Mouse (Mus musculus): ENCODE measurements around the gene Mphosph9. TPM values are rescaled to one million over a fixed set of nuclear protein-coding genes. Genes with fewer than 3 reads are reported as not detected.

Gene Mphosph9
- total and polyA plus RNA-seq, 3 experiments = 5.6 to 9.8 (median 8.0) TPM

DNA sequence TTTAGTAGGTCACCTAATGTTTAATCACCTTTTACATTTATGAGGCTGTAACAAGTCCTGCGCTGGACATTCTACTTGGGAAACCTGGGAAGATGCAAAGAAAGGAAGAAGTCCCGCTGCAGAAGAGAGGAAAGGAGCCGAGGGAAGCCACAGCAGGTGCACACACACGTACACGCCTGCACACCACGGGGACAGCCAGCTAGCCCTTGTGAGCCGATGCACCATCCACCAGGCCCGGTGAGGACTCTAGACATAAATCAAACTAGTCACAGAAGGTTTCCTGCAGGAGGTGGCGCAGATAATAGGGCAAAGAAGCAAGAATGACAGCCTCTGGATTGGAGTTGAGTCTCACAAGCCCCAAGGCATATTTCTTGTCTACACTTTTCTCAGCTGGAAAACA lies 97.3 kb downstream of the Mphosph9 start:
- no peak overlapping the region for H3K4me2 ChIP-seq (ENCODE audit: insufficient read depth, low read depth, poor library complexity, severe bottlenecking)
- H3K9ac ChIP-seq (ENCODE audit: insufficient read depth, low read depth) = no peak overlapping the region
- H3K27ac ChIP-seq (ENCODE audit: insufficient read depth, low read depth) = no peak overlapping the region
- dilution Hi-C loops (cut with MboI; ENCODE audit: extremely low pct_ligation_motif_present, extremely low pct_unique_long_range_greater_than_20kb, low sequenced_read_pairs) = no loop called here
- H3K4me1 ChIP-seq (ENCODE audit: control insufficient read depth in 1 of 2, insufficient read depth in 2 of 2) = peaks cover 2 to 20% of the 10 kb centered on the region in 2 experiments; a peak in 2 of 4 replicates
- in situ Hi-C loops (cut with MboI; ENCODE audit: low pct_ligation_motif_present, low pct_unique_long_range_greater_than_20kb, low sequenced_read_pairs) = no loop called here
- H3K4me3 ChIP-seq (replicated peaks in 1 of 3; ENCODE audit: low read depth in 2 of 3, low read length in 2 of 3, poor library complexity in 1 of 3) = no peak overlapping the region
- H3K79me2 ChIP-seq (replicated peaks; ENCODE audit: control insufficient read depth, extremely low read depth, insufficient read depth, poor library complexity, severe bottlenecking) = no peaks in the 10 kb centered on the region
- H3K9me3 ChIP-seq (replicated peaks; ENCODE audit: low read length) = no peaks in the 10 kb centered on the region
- peaks cover 0 to 5% of the 10 kb centered on the region in 2 experiments for H3K36me3 ChIP-seq (replicated peaks in 1 of 2; ENCODE audit: control insufficient read depth in 1 of 2, insufficient read depth in 1 of 2, low read length in 1 of 2)
- no peak for TF ChIP-seq ZC3H11A (IDR thresholded peaks at IDR 0.05; ENCODE audit: low read depth, low read length)
- TF ChIP-seq USF1 (IDR thresholded peaks at IDR 0.05; ENCODE audit: low read depth, low read length) = no peak
- no peak for TF ChIP-seq JUN (IDR thresholded peaks at IDR 0.05; ENCODE audit: insufficient read depth, low read depth, low read length)
- TF ChIP-seq ZNF384 (IDR thresholded peaks at IDR 0.05; ENCODE audit: low read depth, low read length) = no peak
- no peak for TF ChIP-seq HCFC1 (IDR thresholded peaks at IDR 0.05; ENCODE audit: low read depth, low read length)
- no peak for TF ChIP-seq POLR2AphosphoS2 (IDR thresholded peaks at IDR 0.05; ENCODE audit: low read depth, low read length)
- TF ChIP-seq EP300 (IDR thresholded peaks at IDR 0.05; ENCODE audit: low read length) = no peak
- TF ChIP-seq MXI1 (IDR thresholded peaks at IDR 0.05; ENCODE audit: low read depth, low read length) = no peak
- no peak for TF ChIP-seq TBP (conservative IDR thresholded peaks at IDR 0.05; ENCODE audit: low read depth, low read length)
- TF ChIP-seq MAZ (IDR thresholded peaks at IDR 0.05; ENCODE audit: low read depth, low read length) = no peak
- no peak for DNase-seq (ENCODE audit: extremely low read depth)
- no peaks in the 10 kb centered on the region for H3K27me3 ChIP-seq (replicated peaks)

DNA sequence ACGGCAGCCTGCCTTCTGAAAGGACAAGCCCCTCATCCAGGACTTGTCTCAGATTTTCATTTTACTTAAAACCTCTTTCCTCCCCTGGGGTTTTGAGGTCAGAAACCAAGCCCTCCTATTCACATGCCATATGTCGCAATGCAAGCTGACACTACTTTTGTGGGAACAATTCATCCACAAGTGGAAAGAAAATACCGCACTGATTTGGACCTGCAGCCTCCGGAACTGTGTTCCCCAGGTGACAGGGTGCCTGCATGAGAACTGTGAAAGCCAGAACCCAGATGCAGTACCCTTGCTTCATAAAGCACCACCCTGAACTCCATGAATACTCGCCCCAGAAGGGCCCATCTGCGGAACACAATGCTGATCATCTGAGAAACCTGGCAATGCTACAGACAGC lies 100.6 kb downstream of the Mphosph9 start:
- DNase-seq (ENCODE audit: extremely low read depth) = no peak
- H3K9ac ChIP-seq (ENCODE audit: insufficient read depth, low read depth) = no peak overlapping the region
- H3K36me3 ChIP-seq (replicated peaks in 1 of 2; ENCODE audit: control insufficient read depth in 1 of 2, insufficient read depth in 1 of 2, low read length in 1 of 2) = peaks cover 0 to 13% of the 10 kb centered on the region in 2 experiments
- H3K27ac ChIP-seq (ENCODE audit: insufficient read depth, low read depth) = no peak overlapping the region
- peaks cover 0 to 11% of the 10 kb centered on the region in 2 experiments; a peak in 1 of 4 replicates for H3K4me1 ChIP-seq (ENCODE audit: control insufficient read depth in 1 of 2, insufficient read depth in 2 of 2)
- TF ChIP-seq PAX5 (IDR thresholded peaks at IDR 0.05; ENCODE audit: low read length) = no peak
- TF ChIP-seq POLR2AphosphoS2 (IDR thresholded peaks at IDR 0.05; ENCODE audit: low read depth, low read length) = no peak
- TF ChIP-seq USF2 (conservative IDR thresholded peaks at IDR 0.05; ENCODE audit: low read depth, low read length) = no peak
- TF ChIP-seq MYC (IDR thresholded peaks at IDR 0.05; ENCODE audit: low read depth, low read length) = no peak
- TF ChIP-seq IRF4 (IDR thresholded peaks at IDR 0.05; ENCODE audit: low read depth, low read length) = no peak
- no peaks in the 10 kb centered on the region for H3K9me3 ChIP-seq (replicated peaks; ENCODE audit: low read length)
- H3K27me3 ChIP-seq (replicated peaks) = no peaks in the 10 kb centered on the region
- H3K4me3 ChIP-seq (replicated peaks in 1 of 3; ENCODE audit: low read depth in 2 of 3, low read length in 2 of 3, poor library complexity in 1 of 3) = no peak overlapping the region
- dilution Hi-C loops (cut with MboI; ENCODE audit: extremely low pct_ligation_motif_present, extremely low pct_unique_long_range_greater_than_20kb, low sequenced_read_pairs) (no loop called here), in situ Hi-C loops (cut with MboI; ENCODE audit: low pct_ligation_motif_present, low pct_unique_long_range_greater_than_20kb, low sequenced_read_pairs) (no loop called here)
- no peak overlapping the region for H3K4me2 ChIP-seq (ENCODE audit: insufficient read depth, low read depth, poor library complexity, severe bottlenecking)
- no peaks in the 10 kb centered on the region for H3K79me2 ChIP-seq (replicated peaks; ENCODE audit: control insufficient read depth, extremely low read depth, insufficient read depth, poor library complexity, severe bottlenecking)

DNA sequence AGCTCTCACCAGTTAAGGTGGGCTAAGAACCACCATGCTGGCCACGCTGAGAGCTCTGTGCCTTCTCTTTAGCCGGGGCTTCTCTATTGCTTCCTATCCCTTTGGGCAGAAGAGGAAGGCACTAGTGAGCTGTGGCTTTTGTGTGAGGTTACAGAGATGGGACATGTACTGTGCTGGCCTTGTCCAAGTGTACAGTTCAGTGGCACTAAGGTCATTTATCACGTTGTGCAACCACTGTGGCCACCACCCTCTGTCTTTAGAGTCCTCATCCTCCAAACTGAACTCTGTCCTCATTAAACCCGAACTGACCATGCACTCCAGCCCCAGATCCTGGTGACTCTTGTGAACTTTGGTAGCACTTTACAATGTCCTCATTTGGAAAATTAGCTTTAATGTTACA lies 101.3 kb downstream of the Mphosph9 start:
- no peak overlapping the region for H3K27ac ChIP-seq (ENCODE audit: insufficient read depth, low read depth)

More for the DNA sequence above, 101.3 kb downstream of the Mphosph9 start:
- DNase-seq (ENCODE audit: extremely low read depth) = no peak
- TF ChIP-seq JUND (conservative IDR thresholded peaks at IDR 0.05; ENCODE audit: low read depth, low read length) (no peak), EP300 (IDR thresholded peaks at IDR 0.05; ENCODE audit: low read length) (no peak), ZKSCAN1 (IDR thresholded peaks at IDR 0.05; ENCODE audit: borderline replicate concordance, low read depth, low read length) (no peak), TCF12 (IDR thresholded peaks at IDR 0.05; ENCODE audit: low read depth, low read length) (no peak), KAT2A (IDR thresholded peaks at IDR 0.05; ENCODE audit: insufficient replicate concordance, low read length) (no peak), CHD1 (IDR thresholded peaks at IDR 0.05; ENCODE audit: low read depth, low read length) (no peak), UBTF (IDR thresholded peaks at IDR 0.05; ENCODE audit: low read depth, low read length) (no peak), USF1 (IDR thresholded peaks at IDR 0.05; ENCODE audit: low read depth, low read length) (no peak), MYC (IDR thresholded peaks at IDR 0.05; ENCODE audit: low read depth, low read length) (no peak), CHD2 (IDR thresholded peaks at IDR 0.05; ENCODE audit: low read length) (no peak), ZNF384 (IDR thresholded peaks at IDR 0.05; ENCODE audit: low read depth, low read length) (no peak), TBP (conservative IDR thresholded peaks at IDR 0.05; ENCODE audit: low read depth, low read length) (no peak)
- peaks cover 0 to 13% of the 10 kb centered on the region in 2 experiments for H3K36me3 ChIP-seq (replicated peaks in 1 of 2; ENCODE audit: control insufficient read depth in 1 of 2, insufficient read depth in 1 of 2, low read length in 1 of 2)
- no peaks in the 10 kb centered on the region for H3K9me3 ChIP-seq (replicated peaks; ENCODE audit: low read length)
- H3K4me2 ChIP-seq (ENCODE audit: insufficient read depth, low read depth, poor library complexity, severe bottlenecking) = no peak overlapping the region
- no peaks in the 10 kb centered on the region for H3K79me2 ChIP-seq (replicated peaks; ENCODE audit: control insufficient read depth, extremely low read depth, insufficient read depth, poor library complexity, severe bottlenecking)
- H3K4me1 ChIP-seq (ENCODE audit: control insufficient read depth in 1 of 2, insufficient read depth in 2 of 2) = peaks cover 0 to 16% of the 10 kb centered on the region in 2 experiments; a peak in 1 of 4 replicates
- no peak overlapping the region for H3K9ac ChIP-seq (ENCODE audit: insufficient read depth, low read depth)
- in situ Hi-C loops (cut with MboI; ENCODE audit: low pct_ligation_motif_present, low pct_unique_long_range_greater_than_20kb, low sequenced_read_pairs) = no loop called here
- no peaks in the 10 kb centered on the region for H3K27me3 ChIP-seq (replicated peaks)
- H3K4me3 ChIP-seq (replicated peaks in 1 of 3; ENCODE audit: low read depth in 2 of 3, low read length in 2 of 3, poor library complexity in 1 of 3) = no peak overlapping the region
- dilution Hi-C loops (cut with MboI; ENCODE audit: extremely low pct_ligation_motif_present, extremely low pct_unique_long_range_greater_than_20kb, low sequenced_read_pairs) = no loop called here

All from CH12.LX (cell line).